Mouse (Mus musculus) left cerebral cortex, adult 9 months (tissue): ENCODE measurements around the gene Ube2b.

Experiments used
- DNase-seq, 2 experiments: peaks; one replicate each; pipeline ENCODE4 v3.0.0; 2022; ENCODE audit warnings: low spot score in 2 of 2

The Ube2b gene

DNA sequence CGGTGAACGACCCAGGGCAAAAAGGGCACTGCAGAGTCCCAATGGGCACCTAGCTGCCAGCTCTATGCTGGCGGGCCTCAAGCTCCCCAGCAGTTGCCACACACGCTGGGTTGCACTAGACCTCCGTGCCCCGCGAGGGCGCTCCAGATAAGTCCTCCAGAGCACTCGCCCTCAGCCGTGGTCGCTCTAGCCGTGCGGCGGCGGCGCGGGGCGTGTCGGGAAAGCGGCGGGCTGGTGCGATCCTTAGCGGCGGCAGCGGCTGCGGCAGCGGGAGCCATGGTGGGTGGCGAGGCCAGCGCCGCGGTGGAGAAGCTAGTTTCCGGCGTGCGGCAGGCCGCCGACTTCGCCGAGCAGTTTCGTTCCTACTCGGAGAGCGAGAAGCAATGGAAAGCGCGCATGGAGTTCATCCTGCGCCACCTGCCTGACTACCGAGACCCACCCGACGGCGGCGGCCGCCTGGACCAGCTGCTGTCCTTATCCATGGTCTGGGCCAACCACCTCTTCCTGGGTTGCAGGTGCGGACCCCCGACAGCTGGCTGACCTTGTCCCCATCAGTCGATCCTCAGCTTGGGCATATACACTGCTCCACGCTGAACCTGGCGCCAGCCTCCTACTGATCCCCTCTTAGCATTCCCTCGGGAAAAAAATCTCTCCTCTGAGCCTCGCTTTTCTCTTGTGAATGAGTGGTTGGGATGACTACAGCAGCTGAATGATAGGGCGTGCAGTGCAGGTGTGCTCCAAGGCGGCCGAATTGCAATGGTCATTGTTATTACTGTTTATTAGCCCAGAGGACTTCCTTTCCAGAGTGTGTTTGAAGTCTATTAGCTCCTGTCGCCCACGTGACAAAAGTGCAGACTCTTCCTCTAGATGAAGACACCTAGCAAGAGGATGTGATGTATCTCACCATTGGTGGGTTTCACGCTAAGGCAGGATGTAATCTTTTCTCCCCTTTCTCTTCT, 32.8 kb downstream of the Ube2b start, which contains the start of gene Cdkn2aipnl:
Cdkn2aipnl (plus strand) TSS at position 219 of the 959 bp plus-strand sequence.
- DNase-seq, result peak; percentile 73 to 96

DNA sequence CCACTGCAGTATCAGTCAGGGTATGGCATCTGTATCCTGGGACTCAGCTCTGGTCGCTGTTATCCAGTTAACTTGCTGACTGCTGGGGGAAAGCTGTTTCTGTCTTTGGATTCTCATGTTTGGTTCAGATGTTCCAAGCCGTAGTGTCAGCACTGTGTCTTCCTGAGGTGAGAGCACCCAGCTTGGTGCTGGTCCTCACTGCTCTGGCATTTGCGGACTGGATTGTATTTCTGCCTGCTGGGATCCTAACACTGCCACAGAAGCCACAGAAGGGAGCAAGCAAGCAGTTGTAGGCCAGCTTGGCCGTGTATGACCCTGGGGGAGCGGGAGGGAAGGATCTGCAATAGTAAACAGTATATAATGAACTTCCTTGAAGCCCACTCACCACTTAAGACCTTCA, 33.9 kb downstream of the Ube2b start:
- no peak for DNase-seq

DNA sequence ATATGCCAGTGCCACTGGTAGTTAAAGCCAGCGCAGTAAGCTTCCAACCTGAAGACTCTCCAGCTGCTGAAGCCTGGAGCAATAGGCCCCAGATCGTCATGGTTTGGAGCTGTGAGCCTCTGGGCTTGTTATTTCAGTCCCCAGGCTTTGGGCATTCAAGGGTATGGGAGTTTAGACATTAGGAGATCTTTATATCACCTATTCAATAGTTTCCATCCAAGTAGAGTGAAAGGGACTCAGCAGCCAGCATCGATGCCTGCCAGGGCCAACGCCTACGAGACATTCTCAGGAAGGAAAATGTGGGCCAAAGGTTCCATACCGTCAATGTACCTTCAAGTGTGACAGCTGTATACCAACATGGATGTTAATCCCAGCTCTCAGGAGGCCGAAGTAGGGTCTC, 38.3 kb downstream of the Ube2b start:
- DNase-seq, result no peak

DNA sequence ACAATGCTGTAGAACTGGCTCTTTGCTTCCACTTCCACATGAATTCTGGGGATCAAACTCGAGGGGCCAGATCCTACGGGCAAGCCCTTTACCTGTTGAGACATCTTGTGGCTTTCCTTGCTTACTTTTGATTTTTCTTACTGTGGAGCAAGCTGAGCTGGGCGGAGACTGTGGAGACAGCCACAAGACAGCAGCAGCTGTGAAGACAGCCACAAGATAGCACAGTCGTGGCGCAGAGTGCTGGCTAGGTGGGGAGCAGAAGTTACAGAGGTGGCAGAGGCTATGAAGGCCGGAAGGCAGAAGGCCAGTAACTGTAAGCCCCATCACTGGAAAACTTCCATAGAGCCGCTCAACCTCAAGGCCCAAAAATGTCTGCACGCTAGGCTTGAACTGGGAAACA, 38.8 kb downstream of the Ube2b start:
- no peak for DNase-seq

DNA sequence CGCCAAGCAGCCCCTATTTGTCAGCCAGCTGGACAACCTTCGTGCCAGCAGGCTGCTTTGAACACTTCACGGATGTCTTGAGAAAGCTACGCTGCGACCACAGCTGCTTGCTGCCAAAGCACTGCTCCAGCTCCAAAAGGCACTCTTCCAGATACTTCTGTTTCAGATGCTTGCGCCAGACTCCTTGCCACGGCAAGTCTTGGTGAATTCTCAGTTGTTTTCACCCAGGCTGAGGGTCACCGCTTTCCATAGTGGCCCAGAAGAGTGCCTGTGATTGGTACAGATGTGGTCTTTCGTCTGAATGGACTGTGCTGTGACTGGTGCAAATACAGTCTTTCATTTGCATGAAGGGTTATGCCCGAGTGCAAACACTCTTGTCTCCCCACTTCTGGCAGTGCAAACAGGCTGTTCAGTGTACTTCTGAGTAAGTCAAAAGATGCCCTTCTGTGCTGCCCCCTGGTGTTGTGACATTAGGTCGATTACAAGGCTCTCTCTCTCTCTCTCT, 39.5 kb downstream of the Ube2b start:
- peak in 1 of 2 experiments; percentile 38 for DNase-seq

DNA sequence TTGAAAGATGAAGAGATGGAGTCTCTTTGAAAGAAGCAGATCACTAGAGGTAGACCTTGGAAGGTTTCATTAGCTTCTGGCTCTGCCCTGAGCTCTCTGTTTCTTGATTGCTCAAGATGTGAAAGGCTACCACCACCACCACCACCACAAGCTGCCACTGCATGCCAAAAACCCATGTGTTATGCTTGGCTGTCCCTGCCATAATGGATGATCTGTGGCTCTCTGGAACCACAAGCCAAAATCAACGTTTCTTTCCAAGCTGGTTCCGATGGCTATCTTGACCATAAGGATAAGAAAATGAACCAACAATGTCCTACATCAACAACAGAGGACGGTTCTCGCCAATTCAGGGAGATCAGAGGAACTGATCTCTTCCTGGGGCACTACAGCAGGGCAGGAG, 40.5 kb downstream of the Ube2b start:
- no peak for DNase-seq

DNA sequence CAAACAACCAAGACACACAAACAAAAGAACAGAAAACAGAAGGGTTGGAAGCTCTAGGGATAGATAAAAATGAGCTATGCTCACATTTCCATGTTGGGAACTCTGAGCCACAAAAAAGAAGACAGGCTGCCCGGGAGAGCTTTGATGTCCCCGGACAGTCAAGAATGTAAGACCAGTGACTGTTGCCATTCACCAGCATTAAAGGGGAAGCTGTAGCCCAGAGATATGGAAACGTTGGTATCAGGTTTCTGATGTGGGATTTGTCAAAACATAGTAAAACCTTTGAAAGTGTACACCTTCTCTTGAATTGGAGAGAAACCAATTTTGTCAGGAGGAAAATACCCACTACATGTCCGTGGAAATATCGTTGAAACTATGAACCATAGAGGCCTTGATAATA, 41.1 kb downstream of the Ube2b start:
- DNase-seq, result no peak

DNA sequence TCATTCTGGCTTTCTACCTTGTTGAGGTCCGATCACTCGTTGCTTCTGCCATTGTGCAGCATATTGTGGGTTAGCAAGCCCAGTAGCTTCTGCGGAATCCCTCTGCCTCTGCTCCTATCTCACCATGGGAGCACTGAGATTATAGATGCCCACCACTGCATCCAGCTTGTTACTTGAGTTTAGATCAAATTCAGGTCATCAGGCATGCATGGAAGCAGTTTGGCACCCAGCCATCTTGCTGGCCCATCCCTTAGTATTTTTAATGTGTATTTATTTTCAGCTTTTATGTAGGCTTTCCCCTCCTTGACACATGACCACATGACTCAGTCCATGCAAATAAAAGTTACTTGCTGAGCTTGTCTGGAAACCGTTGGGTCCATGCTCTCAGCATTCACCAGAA, 42.8 kb downstream of the Ube2b start:
- no peak for DNase-seq

DNA sequence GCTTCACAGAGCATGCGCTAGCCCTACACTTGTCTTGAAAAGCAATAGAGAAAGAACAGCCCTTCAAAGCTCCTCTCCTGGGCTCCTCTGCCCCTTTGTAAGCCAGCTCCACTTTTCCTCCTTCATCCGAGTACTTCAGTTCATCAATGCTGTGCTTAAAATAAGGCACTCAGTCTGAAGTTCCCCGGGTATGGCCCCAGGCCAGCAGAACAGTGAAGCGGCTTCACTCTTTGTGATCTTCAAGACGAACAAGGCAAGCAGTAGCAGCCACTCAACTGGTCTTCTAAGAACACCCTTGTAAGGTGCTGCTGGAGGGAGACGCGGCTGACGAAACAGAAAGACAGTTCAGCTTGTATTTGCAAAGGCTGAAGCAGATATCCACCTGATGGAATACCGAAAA, 44.5 kb downstream of the Ube2b start:
- DNase-seq, result no peak

DNA sequence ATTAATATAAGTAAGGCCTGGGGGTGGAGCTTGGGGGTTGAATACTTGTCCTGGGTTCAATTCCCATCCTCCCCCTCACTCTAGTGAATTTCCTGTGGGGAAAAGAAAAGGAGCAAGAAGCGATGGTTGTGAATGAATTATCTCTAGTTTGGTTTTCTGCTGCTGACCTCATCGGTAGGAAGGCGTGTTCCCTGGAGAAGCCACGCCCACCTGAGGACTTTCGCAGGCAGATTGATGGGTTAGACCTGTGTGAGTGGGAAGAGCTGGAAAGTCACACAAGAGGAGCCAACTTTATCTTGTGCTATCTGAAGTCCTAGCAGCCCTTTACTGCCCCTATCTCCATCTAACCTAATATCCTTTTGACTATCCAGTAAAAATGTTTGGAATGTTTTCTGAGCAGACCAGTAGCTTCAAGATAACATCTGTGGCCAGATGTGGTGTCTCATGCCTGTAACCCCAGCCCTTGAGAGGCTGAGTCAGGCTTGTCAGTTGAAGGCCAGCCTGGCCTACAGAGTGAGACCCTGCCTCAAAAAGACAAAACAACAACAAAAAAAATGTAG, 48.6 kb downstream of the Ube2b start:
- DNase-seq, result no peak

DNA sequence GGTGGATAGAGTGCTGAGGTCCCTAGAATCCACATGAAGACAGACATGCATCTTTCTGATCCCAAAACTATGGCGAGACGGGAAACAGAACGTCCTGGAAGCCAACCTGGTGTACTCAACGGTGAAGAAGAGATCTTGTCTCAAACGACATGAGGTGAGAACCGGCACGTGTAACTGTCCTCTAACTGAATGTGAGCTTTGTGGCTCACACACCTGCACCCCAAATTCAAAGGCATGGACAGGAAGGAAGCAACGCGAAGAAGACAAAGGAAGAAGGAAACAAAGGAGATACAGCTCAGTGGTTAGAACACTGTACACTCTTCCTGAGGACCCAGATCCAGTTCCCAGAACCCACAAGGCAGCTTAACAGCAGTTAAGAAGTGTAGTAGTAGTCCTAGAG, 50.6 kb downstream of the Ube2b start:
- DNase-seq, result no peak

DNA sequence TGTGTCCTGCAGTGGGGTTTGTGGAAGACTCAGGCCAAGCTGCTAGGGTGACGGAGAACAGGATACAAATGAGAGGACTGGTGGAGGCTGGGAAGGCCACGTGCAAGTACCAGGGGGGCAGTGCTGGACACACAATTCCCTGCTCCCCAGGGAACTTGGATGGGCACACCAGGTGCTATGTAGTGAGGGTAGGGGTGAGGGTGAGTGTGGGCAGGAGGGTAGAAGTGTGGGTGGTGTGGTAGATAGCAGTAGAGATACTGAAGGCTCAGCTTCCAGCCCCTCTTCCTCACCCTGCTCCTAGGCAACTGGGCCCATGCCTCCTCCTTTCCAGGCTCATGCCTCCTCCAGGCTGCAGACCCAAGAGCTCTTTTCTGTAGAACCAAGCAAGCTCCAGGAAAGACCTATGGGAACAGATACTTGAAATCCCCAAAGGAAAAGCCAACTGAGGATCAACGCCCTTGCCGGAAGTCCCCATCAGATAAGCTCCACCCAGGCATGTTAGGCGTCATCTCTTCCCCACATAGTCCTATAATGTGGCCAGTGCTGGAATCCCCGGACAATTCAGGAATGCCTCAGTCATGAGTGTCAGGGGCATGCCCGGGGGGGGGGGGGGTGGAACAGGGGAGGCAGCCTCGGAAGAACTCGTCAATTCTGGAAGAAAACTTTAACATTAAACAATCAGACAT, 51.3 kb downstream of the Ube2b start:
- no peak for DNase-seq

DNA sequence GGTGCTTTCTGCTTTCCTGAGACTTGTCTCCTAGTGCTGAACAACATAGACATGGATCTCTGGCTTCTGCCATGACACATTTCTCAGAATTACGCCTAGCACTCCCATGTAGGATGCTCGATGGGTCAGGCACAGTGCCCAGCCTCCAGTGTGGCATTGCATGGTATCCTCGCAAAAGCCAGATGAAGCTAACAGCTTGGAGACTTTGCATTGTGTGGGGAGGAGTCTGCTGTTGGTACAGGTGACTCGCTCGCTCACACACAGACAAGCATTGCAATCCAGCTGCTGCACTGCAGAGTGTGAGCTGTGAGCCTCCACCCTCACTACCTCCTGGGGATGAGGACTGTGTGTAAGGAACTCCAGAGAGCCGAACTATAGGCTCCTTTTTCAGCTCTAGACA, 54.4 kb downstream of the Ube2b start:
- peak in 1 of 2 experiments; percentile 61 for DNase-seq

DNA sequence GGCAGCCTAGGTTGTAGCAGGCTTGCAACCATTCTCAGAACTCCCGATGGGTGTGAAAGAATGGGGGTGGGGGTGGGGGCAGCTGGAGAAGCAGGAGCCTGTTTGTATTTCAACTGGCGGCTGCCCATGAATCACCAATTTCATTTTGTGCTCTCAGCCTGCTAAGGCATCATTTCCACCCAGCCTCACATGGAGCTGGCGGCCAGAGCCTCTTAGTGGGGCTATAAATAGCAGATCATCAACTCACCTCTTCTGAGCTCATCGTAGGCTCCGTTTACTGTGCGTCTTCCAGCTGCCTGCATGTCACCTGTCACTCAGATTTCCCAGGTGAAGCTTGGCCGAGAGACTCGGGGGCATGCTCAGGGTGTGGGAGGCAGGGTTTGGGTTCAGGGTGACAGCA, 55.0 kb downstream of the Ube2b start:
- peak in 1 of 2 experiments; percentile 72 for DNase-seq

DNA sequence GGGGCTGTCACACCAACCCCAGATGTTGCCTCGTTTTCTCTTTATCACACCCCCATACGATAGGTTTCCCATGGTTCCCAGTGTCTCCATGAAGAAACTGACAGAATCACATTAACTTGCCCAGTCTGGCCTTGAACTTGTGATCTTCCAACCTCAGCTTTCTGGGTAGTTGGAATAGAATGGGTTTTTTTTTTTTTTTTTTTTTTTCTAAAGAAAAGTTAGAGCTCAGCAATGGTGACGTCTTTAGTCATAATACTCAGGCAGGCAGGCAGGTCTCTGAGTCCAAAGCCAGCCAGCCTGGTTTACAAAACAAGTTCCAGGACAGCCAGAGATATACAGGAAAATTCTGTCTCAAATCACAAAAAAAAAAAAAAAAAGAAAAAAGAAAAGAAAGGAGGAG, 56.3 kb downstream of the Ube2b start:
- DNase-seq, result no peak

DNA sequence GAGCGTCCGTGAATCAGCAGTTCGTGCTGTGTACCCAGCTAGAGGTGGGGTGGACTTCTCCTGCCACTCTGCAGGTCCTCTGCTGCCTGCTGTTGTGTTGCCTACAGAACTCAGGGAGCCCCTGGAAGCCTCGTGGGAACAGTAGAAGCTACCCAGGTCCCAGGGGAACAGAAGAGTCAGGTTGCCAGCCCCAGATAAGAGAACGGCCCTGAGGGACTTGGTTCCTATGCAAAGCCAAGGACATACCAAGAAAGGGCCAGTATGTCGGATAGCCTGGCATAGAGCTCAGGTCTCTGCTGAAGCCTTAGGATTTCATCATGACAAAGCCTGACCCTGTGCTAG, 57.1 kb downstream of the Ube2b start:
- no peak for DNase-seq

DNA sequence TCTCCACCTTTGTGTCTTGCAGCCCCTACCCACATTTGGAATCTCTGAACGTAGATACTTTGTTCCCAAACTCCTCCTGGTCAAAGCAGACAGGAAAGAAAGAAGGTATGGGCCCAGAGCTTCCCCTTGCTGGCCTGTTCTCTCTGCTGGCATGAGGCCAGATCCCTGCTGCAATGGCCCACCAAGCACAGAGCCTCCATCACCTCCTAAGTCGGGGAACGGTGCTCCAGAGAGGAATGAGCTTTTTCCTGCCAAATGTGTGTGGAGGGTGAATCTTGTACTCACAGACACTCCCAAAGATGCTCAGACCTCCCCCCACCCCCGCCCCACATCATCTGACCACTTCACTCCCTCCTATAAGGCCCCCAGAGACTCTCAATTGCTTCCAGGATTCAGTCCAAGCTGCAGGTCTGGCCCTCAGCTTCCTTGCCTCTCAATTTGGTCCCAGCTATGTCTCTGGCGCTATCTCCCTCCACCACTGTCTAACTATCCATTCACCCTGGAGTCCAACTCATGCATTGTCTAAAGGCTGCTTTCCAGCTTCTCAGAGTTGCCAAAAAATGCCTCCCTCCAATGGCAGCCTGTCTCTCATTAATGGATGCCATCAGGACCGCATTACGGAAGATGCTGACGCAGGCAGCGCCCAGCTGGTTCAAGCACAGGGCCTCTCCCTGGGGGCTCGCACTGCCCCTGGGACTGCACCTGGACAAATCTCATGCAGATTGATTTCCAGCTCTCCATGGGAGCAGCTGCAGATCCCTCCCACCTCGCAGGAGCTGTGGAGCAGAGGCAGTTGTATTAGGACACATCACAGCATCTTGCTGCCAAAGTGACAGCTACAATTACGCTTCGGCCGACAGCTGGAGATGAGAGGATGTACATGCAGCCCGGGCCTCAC, 57.7 kb downstream of the Ube2b start:
- peak in 1 of 2 experiments; percentile 36 for DNase-seq

DNA sequence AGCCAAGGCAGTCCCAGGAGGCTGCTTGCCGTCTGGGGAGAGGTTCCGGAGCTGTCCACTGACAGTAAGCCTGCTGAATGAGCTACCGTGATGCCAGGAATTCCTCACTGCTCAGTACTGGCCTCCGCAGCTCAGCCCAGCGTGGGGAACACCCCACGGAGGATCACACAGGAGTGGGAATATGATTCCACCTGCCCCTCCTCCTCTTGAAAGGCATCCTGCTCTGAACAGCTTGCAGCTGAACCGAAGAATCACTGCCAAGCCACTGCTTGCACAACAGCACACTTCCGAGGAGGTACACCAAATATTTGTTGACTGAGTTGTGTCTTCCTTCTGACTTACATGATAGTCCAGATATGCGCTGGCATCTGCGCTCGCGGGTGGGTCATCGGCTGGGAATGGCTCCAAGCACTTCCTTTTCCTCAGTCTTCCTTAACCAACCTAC, 60.0 kb downstream of the Ube2b start:
- DNase-seq, result no peak

DNA sequence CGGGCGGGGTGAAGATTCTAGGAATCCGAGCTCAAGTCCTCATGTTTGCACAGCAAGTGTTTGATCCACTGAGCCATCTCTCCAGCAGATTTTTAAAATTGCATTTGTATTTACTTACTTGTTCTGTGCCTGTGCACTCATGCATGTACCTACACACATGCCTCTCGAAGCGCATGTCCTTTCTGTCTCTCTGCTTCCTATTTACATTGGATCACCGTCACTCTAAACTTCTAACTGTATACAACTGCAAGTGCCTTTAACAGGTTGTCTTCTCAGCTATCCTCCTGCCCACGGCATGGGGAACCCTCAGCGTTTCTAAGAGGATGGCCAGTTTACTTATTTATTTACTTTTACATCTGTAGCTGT, 61.0 kb downstream of the Ube2b start:
- no peak for DNase-seq

DNA sequence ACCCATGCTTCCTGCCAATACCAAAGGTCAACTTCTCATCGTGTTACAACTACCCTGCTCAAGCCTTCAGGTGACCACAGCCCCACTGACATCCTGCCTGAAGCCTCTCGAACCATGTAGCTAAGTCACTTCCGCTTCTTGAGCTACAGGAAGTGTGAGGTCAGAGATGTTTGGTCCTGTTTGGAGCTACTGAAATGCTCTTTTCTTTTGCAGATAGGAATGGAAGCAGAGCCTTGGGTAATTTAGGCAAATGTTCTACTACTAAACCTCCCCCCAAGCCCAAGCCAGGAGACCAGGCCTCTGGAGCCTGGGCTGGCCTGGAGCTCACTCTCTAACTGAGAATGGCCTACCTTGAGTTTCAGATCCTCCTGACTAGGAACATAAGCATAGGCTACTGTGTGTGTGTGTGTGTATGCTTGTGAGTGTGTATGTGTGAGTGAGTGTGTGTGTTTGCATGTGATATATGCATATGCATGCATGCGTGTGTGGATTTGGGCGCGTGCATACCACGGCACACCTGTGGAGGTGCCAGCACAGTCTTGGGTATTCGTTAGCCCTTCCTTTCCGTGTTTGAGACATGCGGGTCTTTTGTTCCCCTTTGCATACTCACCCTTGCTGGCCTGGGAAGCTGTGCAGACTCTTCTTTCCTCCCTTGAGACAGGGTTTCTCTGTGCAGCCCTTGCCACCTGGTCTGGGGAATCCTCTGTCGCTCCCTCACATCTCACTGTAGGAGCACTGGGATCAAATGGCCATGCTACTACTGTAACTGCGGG, 61.6 kb downstream of the Ube2b start:
- DNase-seq, result no peak

DNA sequence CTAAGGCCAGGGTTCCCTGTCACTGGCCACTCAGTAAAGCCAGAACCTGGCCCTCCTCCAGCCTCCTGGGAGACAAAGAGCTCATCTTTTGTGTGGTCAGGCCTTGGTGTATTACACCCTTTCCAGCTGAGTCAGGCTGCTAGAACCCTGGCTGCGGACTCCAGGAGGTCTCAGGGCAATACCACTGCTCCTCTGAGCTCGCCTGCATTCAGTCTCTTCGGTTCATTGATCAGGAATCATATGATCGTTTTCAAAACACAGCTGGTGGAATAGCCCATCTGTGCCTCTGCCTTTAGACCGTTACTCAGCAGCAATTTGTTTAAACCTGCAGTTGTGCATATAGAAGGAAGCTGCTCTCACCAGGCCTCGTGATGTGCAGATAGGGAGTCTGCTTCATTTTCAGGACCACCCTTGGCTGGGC, 63.2 kb downstream of the Ube2b start:
- DNase-seq, result no peak
